ENCODE assay signal across 11 mouse cellular contexts in the genomic region with DNA sequence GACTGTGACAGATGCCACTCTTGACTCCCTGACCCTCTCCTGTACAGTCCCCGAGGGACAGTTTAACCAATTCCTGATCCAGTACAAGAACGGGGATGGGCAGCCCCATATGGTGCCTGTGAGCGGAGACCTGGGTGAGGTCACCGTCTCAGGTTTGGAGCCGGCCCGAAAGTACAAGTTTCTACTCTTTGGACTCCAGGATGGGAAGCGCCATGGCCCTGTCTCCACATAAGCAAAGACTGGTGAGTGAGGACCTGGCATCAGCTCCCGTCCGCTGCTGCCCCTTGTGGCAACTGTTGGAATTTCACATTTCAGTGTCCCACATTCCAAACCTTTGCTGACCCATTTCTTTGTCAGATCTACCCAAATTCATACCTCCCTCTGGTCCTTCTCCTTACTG. TPM values are rescaled to one million over a fixed set of nuclear protein-coding genes. Genes with fewer than 3 reads are reported as not detected.
DNase-seq lines count a peak whose midpoint lies in the region; ATAC-seq and TF ChIP-seq lines count a peak whose summit lies in the region.
"Had no signal": no experiment of that assay in that cellular context is flagged by ENCODE, and none has a peak within 500 bp of the region (broad histone marks: within the 10 kb centered on the region; RNA-seq: fewer than 3 reads in every experiment).

No protein-coding gene starts in this region.

- 68% methylated on average over 9 of the region's 9 CpGs for WGBS in forebrain, postnatal 0 days
- WGBS in forebrain, embryonic 15.5 days = 71% methylated on average over 9 of the region's 9 CpGs
- 60% methylated on average over 9 of the region's 9 CpGs for WGBS in lung, adult 2 months

- TF ChIP-seq POLR2A in lung, adult 2 months (IDR thresholded peaks at IDR 0.05; ENCODE audit: borderline replicate concordance, extremely low read depth, low read depth, low read length) = no peak

- H3K27ac ChIP-seq in forebrain, postnatal 0 days (ENCODE audit: low read depth, low read length) = no peak overlapping the region
- no peak overlapping the region for H3K27ac ChIP-seq in forebrain, embryonic 15.5 days (replicated peaks)
- H3K27ac ChIP-seq: heart, embryonic 13.5 days; macrophage had no signal

- no peak overlapping the region for H3K4me3 ChIP-seq in forebrain, postnatal 0 days (ENCODE audit: low read depth, low read length)
- H3K4me3 ChIP-seq in forebrain, embryonic 15.5 days = no peak overlapping the region
- no peak overlapping the region for H3K4me3 ChIP-seq in lung, adult 2 months (replicated peaks; ENCODE audit: extremely low read depth, low read depth, low read length)
- H3K4me3 ChIP-seq: heart, embryonic 13.5 days had no signal

- DNase-seq in forebrain, postnatal 0 days = peak; percentile 21
- DNase-seq in right cerebral cortex, adult 18-20 months = peak; percentile 17
- no peak for DNase-seq in right cerebral cortex, postnatal 25 days
- DNase-seq in brain, adult 2 months (ENCODE audit: low read depth, low spot score) = peak; percentile 7
- peak; percentile 71 for DNase-seq in gastrocnemius, postnatal 10 days
- peak; percentile 51 for DNase-seq in lung, adult 2 months
- peak; percentile 30 for DNase-seq in thymus, postnatal 25 days

- H3K4me2 ChIP-seq in forebrain, postnatal 0 days (ENCODE audit: low read depth) = no peak overlapping the region
- H3K4me2 ChIP-seq in forebrain, embryonic 15.5 days (replicated peaks) = no peak overlapping the region
- H3K4me2 ChIP-seq: heart, embryonic 13.5 days had no signal

- no peaks in the 10 kb centered on the region for H3K27me3 ChIP-seq in forebrain, postnatal 0 days (ENCODE audit: insufficient read depth, low read length)
- no peaks in the 10 kb centered on the region for H3K27me3 ChIP-seq in forebrain, embryonic 15.5 days
- H3K27me3 ChIP-seq: heart, embryonic 13.5 days; Patski had no signal

- H3K36me3 ChIP-seq in forebrain, postnatal 0 days (ENCODE audit: insufficient read depth) = no peaks in the 10 kb centered on the region
- H3K36me3 ChIP-seq in forebrain, embryonic 15.5 days = no peaks in the 10 kb centered on the region
- H3K36me3 ChIP-seq: heart, embryonic 13.5 days had no signal

- no peaks in the 10 kb centered on the region for H3K4me1 ChIP-seq in forebrain, postnatal 0 days (ENCODE audit: insufficient read depth)
- no peaks in the 10 kb centered on the region for H3K4me1 ChIP-seq in forebrain, embryonic 15.5 days
- H3K4me1 ChIP-seq in lung, adult 2 months (ENCODE audit: control insufficient read depth, insufficient read depth, low read length) = no peaks in the 10 kb centered on the region
- H3K4me1 ChIP-seq: heart, embryonic 13.5 days had no signal

- H3K9ac ChIP-seq in forebrain, postnatal 0 days = no peak overlapping the region
- H3K9ac ChIP-seq in forebrain, embryonic 15.5 days (replicated peaks) = no peak overlapping the region
- H3K9ac ChIP-seq: heart, embryonic 13.5 days had no signal

- ATAC-seq in forebrain, postnatal 0 days = no peak
- ATAC-seq in forebrain, embryonic 15.5 days (replicated peaks) = no peak
- ATAC-seq: Patski had no signal

- no peaks in the 10 kb centered on the region for H3K9me3 ChIP-seq in forebrain, postnatal 0 days (ENCODE audit: low read length)
- no peaks in the 10 kb centered on the region for H3K9me3 ChIP-seq in forebrain, embryonic 15.5 days

- TF ChIP-seq CTCF in forebrain, postnatal 0 days (IDR thresholded peaks at IDR 0.05; ENCODE audit: low read depth) = peak; percentile 54
- TF ChIP-seq CTCF in lung, adult 2 months (IDR thresholded peaks at IDR 0.05; ENCODE audit: insufficient read depth, low read length) = peak; percentile 69

RNA-seq across cellular contexts. Expression of a gene that starts 8.7 kb away (rescaled TPM):
- total RNA-seq in forebrain, postnatal 0 days (2014; rRNA removed) = not detected in 2 replicates
- not detected in 2 replicates for polyA plus RNA-seq in forebrain, postnatal 0 days (2015; fragmentation: Nextera tagmentation; extraction: Ambion mirVana)
- not detected in 2 replicates for polyA plus RNA-seq in forebrain, embryonic 15.5 days (2015; fragmentation: Nextera tagmentation; extraction: Ambion mirVana)
- total RNA-seq in gastrocnemius, postnatal 10 days (2021) = under 1 TPM; 0.31 to 0.36 TPM
- polyA plus RNA-seq in lung, adult 2 months (2012; rRNA removed) = 0.19 and 0.27 TPM in 2 replicates
- polyA plus RNA-seq: heart, embryonic 13.5 days; macrophage; Patski had no signal

RNA-seq across cellular contexts. Expression of a gene that starts 41.1 kb away (rescaled TPM):
- 41.9 and 55.6 TPM in 2 replicates for total RNA-seq in forebrain, postnatal 0 days (2014; rRNA removed)
- 55.7 and 61.1 TPM in 2 replicates for polyA plus RNA-seq in forebrain, postnatal 0 days (2015; fragmentation: Nextera tagmentation; extraction: Ambion mirVana)
- 39.8 and 43.0 TPM in 2 replicates for polyA plus RNA-seq in forebrain, embryonic 15.5 days (2015; fragmentation: Nextera tagmentation; extraction: Ambion mirVana)
- 1 to 10 TPM; 8.9 to 9.0 TPM for total RNA-seq in gastrocnemius, postnatal 10 days (2021)
- 45.1 and 46.0 TPM in 2 replicates for polyA plus RNA-seq in lung, adult 2 months (2012; rRNA removed)

RNA-seq across cellular contexts. Expression of a gene that starts 41.2 kb away (rescaled TPM):
- 40.0 and 46.0 TPM in 2 replicates for total RNA-seq in forebrain, postnatal 0 days (2014; rRNA removed)
- polyA plus RNA-seq in forebrain, postnatal 0 days (2015; fragmentation: Nextera tagmentation; extraction: Ambion mirVana) = 56.0 and 57.8 TPM in 2 replicates
- polyA plus RNA-seq in forebrain, embryonic 15.5 days (2015; fragmentation: Nextera tagmentation; extraction: Ambion mirVana) = 75.2 and 77.8 TPM in 2 replicates
- 10 to 100 TPM; 12.3 to 15.3 TPM for total RNA-seq in gastrocnemius, postnatal 10 days (2021)
- polyA plus RNA-seq in lung, adult 2 months (2012; rRNA removed) = 45.6 and 58.1 TPM in 2 replicates

RNA-seq across cellular contexts. Expression of a gene that starts 52.0 kb away (rescaled TPM):
- 1.5 and 1.6 TPM in 2 replicates for total RNA-seq in forebrain, postnatal 0 days (2014; rRNA removed)
- polyA plus RNA-seq in forebrain, postnatal 0 days (2015; fragmentation: Nextera tagmentation; extraction: Ambion mirVana) = 0.59 and 0.75 TPM in 2 replicates
- 0.04 TPM in 1 of 2 replicates, not detected in the other for polyA plus RNA-seq in forebrain, embryonic 15.5 days (2015; fragmentation: Nextera tagmentation; extraction: Ambion mirVana)
- total RNA-seq in gastrocnemius, postnatal 10 days (2021) = 1 to 10 TPM; 2.0 to 3.3 TPM
- 136 and 137 TPM in 2 replicates for polyA plus RNA-seq in lung, adult 2 months (2012; rRNA removed)

RNA-seq across cellular contexts. Expression of a gene that starts 54.4 kb away (rescaled TPM):
- total RNA-seq in forebrain, postnatal 0 days (2014; rRNA removed) = 91.8 and 97.7 TPM in 2 replicates
- 36.9 and 42.8 TPM in 2 replicates for polyA plus RNA-seq in forebrain, postnatal 0 days (2015; fragmentation: Nextera tagmentation; extraction: Ambion mirVana)
- 59.6 and 59.7 TPM in 2 replicates for polyA plus RNA-seq in forebrain, embryonic 15.5 days (2015; fragmentation: Nextera tagmentation; extraction: Ambion mirVana)
- 10 to 100 TPM; 19.6 to 22.2 TPM for total RNA-seq in gastrocnemius, postnatal 10 days (2021)
- polyA plus RNA-seq in lung, adult 2 months (2012; rRNA removed) = 77.8 and 94.8 TPM in 2 replicates
